Mouse (Mus musculus) layer of hippocampus, postnatal 10 days (tissue): ENCODE results near the gene Mast1. TPM values are rescaled to one million over a fixed set of nuclear protein-coding genes. Genes with fewer than 3 reads are reported as not detected.
"Not testable (repeated sequence)": the region's sequence is repeated elsewhere in the genome, so short reads cannot be mapped to it uniquely, and the experiment has no call there.

Source experiments
- DNase-seq, 2 experiments: peaks; one replicate each; pipeline ENCODE4 v3.0.0; 2021; ENCODE audit warnings: low spot score in 2 of 2
- total RNA-seq, 2 experiments: library from RNA; stranded (reverse); gene quantifications; 2 replicates each; pipeline ENCODE4 v1.2.3; 2021

Gene Mast1
- total RNA-seq, 2 experiments from 2014 or later, result 162 to 169 TPM

DNA sequence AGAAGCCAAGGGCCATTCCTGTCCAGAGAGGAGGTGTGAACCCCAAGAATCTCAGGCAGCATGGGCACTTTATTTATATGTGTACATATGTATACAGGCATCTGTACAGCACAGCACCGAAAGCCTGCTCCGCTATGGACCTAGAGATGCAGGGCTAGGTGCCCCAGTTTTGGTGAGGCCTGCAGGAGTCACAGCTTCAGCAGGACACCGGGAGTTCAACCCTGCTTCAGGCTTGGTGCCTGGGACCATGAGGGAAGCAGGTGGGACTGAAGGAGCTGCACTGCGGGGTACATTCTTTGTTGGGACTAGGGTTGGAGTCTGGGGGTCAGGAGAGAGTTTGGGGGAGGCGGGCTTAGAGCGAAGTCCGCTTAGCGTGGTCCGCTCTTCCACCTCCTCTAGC is 25.3 kb downstream of the Mast1 start:
- DNase-seq, result no peak

DNA sequence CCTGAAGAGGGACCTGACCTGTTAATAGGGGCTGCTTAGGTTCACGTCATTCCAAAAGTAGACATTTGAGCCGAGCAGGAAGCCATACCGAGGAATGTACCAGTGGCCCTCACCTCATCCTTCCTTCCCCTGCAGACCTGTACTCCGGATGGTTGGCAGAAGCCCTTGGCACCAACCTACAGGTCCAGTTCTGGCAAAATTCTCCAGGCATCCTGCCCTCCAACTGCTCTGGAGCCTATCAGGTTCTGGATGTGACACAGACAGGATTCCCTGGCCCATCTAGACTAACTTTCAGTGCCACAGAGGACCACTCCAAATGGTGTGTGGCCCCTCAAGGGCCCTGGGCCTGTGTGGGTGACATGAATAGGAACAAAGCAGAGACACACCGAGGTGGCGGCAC is 26.6 kb downstream of the Mast1 start:
- no peak for DNase-seq

DNA sequence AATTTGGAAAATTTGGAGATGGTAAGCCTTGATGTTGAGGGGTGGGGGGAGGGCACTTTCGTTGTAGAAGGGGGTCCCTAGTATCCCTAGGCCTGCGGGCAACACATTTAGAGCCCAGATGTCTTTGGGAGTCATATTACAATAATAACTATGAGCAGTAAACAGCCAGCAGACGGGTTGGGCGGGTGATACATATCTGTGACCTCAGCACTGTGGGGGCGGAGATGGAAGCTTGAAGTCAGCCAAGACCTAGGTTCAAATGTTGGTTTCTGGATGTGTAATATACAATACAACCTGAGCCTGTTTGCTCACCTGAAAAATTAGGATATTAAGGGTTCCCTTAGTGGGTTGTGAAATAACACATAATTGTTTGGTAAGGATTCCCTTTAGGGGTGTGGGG is 27.2 kb downstream of the Mast1 start:
- DNase-seq, result no peak

DNA sequence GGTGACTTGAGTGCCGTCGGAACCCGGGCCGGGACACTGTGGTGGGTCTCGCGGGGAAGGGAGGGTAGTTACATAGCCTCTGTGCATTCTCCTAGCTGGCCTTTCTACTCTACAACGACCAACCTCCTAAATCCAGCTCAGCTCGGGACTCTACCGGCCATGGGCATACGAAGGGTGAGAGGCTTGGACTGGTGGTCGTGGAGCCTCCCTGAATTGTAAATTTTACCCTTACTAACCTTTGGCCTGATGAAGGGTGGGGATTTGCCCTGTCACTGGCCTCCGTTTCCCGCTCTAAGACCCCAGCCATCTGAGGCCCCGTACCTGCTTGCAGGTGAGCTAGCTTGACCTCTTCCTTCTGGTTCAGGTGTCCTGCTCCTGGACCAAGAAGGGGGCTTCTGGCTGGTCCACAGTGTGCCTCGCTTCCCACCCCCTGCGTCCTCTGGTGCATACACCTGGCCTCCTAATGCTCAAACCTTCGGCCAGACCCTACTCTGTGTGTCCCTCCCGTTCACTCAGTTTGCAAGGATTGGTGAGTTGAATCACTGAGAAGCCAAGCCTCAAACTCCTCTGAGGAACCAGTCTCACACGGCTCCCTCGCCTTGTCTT is 27.9 kb downstream of the Mast1 start:
- DNase-seq, result no peak

DNA sequence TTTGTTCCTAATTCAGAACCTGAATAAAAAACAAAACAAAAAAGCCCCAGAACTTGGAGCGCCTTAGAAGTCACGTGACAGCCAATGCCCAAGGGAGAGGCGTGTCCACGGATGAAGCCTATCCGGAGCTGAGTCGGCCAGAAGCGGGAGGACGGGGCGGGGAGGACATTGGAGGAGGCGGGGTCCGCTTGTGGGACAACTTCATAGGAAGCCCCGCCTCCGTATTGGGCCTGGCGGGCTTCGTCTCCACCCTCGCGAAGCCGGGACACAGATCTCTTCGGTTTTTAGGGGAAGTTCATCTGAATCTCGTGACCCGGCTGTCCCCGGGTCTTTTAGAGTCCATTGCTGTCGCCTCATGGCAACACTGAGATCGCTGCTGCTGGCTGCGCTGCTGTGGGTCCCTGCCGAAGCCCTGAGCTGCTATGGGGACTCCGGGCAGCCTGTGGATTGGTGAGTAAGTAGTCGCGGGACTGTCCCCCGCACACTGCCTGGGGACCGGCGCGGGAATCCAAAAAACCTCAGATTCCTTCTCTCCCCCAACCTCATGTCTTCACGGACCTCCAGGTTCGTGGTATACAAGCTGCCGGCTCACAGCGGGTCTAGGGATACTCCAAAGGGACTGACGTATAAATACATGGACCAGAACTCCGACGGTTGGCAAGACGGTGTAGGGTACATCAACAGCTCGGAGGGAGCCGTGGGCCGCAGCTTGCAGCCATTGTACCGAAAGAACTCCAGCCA is 28.6 kb downstream of the Mast1 start, which contains the start of gene Dnase2a:
TSS of gene Dnase2a (plus strand) at position 140 of the 741 bp plus-strand sequence.
- peak; percentile 79 to 83 for DNase-seq

DNA sequence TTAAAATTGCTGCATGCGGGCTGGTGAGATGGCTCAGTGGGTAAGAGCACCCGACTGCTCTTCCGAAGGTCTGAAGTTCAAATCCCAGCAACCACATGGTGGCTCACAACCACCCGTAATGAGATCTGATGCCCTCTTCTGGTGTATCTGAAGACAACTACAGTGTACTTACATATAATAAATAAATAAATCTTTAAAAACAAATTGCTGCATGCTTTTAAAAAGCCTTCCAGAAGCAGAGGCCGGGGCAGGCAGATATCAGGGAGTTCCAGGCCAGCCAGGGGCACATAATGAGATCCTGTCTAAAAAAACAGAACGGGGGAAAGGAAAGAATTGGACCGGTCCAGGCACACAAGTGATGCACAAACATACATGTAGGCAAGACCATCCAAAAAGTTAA is 29.2 kb downstream of the Mast1 start:
- not testable (repeated sequence) for DNase-seq

DNA sequence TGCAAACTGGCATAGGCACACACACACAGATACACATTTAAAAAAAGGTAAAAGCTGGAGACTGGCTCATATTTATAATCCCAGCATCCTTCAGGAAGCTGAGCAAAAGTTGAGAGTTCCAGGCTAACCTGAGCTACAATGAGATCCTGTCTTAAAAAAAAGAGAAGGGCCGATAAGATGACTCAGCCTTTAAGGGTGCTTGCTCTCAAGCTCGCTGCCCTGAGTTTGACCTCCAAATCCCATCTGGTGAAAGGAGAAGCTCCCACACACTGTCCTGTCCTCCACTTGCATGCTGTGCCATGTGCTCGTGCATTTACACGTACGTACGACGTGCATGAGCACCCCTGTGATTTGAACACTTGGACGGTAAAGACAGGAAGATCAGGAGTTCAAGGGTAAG is 29.7 kb downstream of the Mast1 start:
- no peak for DNase-seq

DNA sequence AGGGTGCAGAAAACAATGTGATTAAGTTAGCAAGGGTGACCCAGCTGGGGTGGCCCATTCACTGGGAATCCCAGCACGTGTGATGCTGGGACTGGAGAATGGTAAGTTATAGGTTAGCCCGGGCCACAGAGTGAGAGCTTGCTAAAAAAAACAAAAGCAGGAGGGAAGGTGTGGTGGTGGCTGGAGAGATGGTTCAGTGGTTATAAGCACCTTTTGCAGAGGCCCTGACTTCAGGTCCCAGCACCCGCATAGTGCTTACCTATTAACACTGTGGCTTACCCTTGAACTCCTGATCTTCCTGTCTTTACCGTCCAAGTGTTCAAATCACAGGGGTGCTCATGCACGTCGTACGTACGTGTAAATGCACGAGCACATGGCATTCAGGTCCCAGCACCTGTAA is 30.1 kb downstream of the Mast1 start:
- DNase-seq, result no peak

DNA sequence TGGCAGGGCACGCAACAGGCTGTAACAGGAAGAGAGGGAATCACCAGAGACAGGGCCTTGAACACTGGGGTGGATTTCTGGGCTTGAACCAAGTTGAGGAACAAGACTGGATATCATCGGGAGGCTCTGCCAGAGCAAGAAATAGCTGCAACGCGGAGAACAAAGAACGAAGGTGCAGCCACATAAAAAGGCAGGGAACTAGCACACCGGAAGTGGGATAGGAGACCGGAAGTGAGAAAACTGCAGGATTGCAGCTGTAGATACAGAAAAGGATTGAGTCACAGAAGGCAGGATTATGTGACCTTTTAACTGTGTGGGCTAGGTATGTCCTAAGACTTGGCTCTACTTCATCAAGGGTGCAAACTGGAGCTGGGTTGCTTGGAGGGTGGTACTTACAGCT is 32.8 kb downstream of the Mast1 start:
- no peak for DNase-seq

DNA sequence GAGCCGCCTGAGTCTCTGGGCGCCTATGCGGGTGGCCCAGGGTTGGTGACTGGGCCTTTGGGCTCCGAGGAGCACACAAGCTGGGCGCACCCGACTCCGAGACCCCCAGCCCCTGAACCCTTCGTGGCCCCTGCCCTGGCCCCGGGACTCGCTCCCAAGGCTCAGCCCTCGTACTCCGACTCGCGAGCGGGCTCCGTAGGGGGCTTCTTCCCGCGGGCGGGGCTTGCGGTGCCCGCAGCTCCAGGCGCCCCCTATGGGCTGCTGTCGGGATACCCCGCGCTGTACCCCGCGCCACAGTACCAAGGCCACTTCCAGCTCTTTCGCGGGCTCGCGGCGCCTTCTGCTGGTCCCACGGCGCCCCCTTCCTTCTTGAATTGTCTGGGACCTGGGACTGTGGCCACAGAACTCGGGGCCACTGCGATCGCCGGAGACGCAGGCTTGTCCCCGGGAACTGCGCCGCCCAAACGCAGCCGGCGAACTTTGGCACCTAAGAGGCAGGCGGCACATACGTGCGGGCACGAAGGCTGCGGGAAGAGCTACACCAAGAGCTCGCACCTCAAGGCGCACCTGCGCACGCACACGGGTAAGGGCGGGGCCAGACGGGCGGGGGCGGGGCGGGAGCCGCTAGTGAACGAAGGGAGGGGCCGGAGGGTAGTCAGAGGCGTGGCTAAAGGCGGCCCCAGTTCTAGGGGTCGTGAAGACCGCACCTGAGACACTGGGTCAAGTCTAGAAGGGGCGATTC is 34.1 kb downstream of the Mast1 start:
- peak; percentile 96 to 98 for DNase-seq

DNA sequence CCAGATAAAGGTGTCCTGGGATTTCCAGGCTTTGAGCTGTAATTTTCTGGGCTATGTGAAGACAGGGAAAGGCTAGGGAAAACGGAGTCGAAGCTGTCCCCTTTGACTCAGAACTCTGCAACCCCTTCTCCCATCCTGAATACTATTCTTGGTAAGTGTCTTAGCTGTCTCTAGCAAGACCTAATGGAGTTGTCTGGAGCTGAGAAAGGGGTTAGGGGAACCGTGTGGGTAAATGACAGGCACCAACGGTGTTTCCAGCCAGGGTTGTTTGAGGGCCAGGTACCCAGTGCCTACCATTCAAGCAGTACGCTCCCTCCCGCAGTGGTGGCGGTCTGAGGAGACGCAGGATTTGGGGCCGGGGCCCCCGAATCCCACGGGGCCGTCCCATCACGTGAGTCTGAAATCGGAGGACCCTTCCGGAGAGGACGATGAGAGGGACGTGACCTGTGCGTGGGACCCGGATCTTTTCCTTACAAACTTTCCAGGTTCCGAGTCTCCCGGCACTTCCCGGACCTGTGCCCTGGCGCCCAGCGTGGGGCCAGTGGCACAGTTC is 34.7 kb downstream of the Mast1 start:
- DNase-seq, result no peak

DNA sequence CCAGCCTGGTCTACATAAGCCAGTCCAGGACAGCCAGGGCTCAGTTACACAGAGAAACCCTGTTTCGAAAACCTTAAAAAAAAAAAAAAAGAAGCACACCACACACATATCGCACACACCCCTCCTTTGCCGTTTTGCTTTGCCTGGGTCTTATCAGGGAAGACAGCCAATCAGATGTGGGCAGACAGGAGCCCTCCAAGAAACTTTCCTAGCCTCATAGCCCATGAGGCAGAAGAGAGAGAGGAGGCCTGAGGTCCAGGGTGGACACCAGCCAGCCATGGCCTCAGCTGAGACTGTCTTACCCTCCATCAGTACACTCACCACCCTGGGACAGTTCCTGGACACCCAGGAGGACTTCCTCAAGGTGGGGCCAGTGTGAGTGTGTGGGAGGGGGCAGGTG is 35.4 kb downstream of the Mast1 start, which contains the start of gene Klf1:
TSS of gene Klf1 (plus strand) at position 177 of the 400 bp plus-strand sequence.
- no peak for DNase-seq

DNA sequence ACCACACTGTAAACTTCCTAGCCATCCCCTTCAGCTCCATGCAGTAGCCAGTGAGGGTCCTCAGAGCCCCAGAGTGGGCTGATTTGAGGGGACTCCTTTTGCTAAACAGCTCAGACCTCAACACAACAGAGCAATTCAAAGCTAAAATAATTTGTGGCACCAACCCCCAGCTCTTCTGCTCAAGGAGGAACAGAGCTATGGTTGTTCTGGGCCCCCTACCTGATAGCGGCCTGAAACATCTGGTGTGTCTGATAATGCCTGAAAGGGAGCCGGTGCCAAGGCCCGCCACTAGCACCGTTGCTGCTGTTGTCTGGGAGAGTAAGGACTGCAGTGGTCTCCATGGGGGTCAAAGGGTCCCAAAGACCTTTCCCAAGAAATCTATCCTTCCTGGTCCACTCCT is 36.1 kb downstream of the Mast1 start:
- no peak for DNase-seq

DNA sequence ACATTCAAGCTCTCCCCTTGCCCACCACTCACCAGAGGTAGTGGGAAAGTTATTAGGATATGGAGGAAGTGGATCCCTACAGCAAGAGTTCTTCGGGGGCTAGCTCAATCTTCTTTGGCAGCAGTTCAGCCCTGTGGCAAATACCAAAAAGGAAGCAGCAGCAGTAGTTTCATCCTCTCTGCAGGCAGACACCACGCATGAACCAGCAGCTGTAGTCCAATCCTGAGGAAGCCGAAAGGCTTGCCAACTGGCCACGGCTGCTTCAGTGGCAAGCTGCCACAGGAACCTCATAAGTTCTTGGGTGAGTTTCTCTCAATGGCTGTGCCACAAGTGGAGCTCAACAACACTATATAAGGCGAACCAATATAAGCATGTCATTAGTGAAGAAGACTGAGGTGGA is 41.2 kb downstream of the Mast1 start:
- no peak for DNase-seq

DNA sequence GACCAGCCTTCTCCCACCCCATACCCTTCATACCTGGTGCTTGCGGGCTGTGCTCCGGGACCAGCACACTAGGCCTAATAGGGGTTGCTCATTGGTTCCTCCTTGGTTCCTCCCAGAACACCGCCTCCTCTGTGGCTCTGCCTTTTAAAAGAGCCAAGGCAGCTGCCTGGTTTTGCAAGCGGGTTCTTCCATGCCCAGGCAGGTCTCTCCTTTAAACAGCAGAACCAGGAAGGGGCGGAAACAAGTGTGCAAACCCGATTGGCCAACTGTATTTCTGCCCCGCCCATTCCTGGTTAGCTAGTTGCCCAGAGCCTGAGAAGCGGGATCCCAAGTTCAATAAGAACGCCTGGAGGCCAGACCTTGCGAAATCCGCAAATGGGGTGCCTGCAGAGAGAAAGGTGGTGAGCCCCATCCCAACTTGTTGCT is 43.4 kb downstream of the Mast1 start, which contains the start of gene Gcdh:
TSS of gene Gcdh (minus strand) at position 213 of the 426 bp plus-strand sequence.
- peak; percentile 82 to 86 for DNase-seq

DNA sequence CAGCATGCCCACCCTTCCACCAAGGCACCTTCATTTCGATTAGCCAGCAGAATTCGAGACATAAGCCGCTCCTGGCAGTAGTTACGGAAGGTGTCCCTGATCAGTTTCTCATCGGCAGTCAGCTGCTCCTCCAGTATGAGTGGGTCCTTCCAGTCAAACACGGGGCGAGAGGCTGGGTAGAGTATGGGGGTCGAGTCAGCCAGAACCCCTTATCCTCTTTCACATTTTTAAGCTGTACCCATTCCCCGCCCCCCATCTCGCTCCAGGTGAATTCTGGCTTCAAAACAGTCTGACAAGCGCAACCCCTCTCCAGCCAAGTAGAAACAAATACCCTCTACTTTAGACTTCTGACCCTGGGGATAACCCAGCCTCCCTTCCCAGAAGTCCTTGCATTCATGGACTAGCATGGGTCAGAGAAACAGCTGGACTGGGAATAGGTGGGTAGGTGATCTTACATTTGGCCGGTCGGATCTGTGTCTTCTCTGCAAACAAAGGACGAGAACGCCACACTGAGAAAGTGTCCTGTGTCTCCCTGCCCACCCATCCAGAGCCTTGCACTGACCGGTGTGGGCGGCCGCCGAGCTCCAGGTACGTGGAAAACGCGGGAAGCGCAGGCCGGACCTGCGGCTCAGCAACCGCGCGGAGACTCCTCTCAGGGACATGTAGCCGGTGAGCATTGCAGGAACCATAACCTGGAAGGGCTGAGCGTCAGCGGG is 44.0 kb downstream of the Mast1 start:
- DNase-seq, result no peak

DNA sequence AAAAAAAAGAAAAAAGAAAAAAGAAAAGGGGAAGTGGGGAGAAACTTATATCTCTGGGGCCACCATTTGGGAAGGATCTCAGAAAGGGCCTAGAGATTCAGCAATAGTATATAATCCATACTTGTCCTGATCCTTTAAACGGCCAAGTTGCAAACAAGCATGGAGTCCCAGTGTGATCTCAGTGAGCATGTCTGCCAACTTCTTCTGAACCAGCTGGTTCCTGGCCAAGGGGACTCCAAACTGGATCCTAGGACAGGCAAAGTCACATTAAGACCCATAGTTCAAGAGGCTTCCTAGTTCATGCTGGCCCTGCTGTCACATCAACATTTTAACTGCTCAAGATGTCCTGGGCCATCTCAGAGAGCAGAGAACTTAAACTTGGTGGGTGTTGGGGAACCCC is 48.0 kb downstream of the Mast1 start:
- no peak for DNase-seq

DNA sequence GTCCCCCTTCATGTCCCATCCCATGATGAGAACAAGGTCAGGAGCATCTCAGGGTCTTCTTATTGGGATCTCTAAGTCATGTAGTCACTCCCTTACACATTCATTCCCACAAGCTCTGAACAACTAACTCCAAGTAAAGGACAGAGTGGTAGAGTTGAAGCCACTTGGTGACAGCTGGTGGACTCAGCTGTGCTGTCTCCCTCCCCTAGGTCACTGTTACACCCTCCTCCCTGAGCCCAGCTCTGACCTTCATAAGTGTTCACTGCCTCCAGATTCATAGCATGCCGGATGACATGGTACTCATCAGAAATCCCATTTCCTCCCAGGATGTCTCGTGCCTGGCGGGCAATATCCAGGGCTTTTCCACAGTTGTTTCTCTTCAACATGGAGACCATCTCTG is 48.9 kb downstream of the Mast1 start:
- no peak for DNase-seq

DNA sequence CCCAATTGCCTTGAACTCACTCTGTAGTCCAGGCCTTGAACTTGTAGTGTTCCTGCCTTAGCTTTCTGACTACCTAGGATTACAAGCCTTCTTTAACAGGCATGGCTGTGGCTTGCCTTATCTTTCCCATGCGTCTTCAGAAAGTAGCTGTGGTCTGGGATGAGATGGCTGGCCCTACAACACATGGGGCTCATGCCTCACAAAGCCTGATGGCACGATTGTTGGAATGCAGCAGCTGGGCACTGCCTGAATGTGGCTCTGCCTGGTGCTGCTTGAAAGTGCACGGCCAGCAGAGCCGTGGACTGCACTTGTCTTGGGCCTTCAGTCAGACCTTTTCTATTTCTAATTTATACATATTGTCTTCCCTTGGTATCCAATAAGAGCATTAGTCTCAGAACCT is 52.4 kb downstream of the Mast1 start:
- no peak for DNase-seq

DNA sequence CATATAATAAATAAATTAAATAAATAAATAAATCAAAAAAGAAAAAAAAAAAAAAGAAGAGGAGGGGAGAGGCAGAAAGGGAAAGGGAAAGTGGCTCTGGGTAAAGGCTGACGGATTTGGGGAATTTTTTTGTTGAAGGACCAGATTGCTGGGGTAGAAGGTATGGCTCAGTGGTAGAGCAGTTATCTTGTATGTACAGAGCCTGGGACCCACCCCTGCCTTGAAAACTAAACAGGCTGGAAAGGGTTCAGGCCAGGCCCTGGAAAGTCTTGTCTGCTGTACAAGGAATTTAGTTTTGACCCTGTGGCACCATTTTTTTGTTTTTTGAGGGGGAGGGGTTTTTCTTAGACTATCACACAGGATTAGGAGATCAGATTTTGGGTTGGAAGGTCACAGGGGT is 58.2 kb downstream of the Mast1 start:
- DNase-seq, result no peak
